Mouse (Mus musculus): ENCODE measurements at regions not wholly inside any gene's neighbourhood (a gene's known extent, or its start where the extent isn't known, plus 50 kb on each side); places are given as distances from the start of the nearest gene placed in this dataset.
A peak's percentile ranks its signal among the peaks of the same experiment; 100 is the strongest.

DNA sequence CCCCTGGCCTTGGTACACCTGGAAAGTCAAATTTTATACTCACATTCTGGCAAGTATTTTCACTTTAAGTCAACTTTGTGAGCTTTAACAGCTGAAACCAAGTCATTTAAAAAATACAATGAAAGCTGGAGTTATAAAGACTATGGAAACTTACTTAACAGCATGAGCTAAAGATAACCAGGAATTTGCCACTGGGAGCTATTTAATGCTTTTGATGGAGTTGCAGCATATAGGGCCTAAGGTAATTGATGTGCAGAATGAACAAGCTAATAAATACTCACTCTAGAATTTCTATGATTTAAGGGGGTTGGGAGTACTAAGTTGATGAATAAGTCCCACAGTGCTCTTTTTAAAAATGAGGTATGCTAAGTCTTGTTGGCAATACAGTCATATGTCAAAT is 463.5 kb upstream of the Dmac1 start:
- no peak for DNase-seq (ENCODE audit: low spot score in 2 of 2)

DNA sequence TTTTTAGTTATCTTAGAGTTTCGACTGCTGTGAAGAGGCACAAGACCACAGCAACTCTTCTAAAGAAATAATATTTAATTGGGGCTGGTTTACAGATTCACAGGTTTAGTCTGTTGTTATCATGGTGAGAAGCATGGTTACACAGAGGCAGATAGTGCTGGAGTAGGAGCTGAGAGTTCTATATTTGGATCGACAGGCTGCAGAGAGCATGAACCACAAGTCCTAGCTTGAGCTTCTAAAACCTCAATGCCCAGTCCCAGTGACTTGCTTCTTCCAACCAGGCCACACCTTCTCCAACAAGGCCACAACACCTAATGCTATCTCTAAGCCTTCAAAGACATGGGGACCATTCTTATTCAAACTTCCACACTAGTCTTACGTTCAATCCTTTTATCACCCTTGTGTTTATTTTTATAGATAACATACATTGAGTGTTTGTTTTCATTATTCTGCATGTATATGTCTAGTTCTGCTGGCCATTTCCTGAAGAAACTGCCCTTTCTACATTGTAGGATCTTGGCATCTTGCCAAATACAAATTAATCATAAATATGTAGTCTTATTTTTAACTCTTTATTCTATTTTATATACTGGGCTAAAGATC is 452.8 kb upstream of the Dmac1 start:
- no peak for DNase-seq (ENCODE audit: low spot score in 2 of 2)

DNA sequence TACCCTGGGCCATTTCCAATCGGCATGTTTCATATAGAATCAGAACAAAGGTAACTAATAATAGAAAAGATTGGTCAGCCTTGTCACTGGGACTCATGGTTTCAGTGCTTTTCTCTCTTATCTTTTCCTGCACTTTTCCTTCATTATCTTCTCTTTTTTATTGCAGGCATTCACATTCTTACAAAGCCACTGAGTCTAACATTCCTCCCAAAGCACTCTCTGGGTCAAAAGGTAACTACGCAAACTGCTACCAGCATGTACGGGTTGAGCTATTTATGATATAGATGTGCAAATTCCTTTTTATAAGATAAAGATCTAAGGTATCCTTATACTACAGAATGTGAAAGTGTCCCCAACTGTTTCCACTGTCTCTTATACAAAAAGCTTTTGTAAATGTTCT is 436.5 kb upstream of the Dmac1 start:
- no peak for DNase-seq (ENCODE audit: low spot score in 2 of 2)

DNA sequence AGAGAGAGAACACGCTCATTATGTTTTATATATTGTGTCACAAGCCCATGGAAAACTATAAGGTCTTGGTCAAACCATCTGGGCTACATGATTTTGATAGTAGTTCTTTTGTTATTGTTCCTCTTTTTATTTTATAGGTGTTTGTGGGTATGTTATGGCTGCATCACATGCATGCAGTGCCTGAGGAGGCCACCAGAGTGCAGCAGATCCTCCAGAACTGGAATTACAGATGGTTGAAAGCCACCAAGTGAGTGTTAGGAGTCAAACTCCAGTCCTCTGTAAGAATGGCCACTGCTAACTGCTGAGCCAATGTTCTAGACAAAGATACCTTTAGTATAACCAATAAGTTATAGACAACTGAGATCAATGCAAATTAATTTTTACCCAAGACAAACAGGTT is 435.9 kb upstream of the Dmac1 start:
- no peak for DNase-seq (ENCODE audit: low spot score in 2 of 2)

DNA sequence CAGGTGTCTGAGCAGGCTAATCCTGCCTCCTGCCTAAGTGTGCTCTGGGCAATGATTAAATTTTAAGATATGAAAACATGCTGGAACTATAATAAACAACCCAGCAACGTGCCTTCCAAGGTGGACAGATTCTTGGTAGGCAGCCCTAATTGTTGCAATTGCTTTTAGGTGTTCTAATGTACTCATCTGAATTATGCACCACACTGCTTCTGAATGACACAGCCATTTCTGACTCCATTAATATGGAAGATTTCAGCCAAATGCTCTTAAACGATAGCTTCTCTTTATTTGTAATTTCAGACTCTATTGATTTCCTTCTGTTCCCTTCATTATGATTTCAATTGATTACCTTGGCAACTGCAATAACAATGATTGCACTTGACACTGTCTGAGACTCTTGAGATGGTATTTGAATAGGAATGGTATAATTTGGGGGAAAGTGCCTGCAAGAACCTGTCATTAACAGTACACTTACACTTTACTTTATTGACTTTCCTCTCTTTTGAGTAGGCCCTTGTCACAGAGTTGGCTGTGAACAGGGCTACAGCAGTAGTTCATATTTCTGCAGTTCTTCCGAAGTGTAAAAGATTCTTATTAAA is 422.8 kb upstream of the Dmac1 start:
- DNase-seq (ENCODE audit: low spot score in 2 of 2) = no peak

DNA sequence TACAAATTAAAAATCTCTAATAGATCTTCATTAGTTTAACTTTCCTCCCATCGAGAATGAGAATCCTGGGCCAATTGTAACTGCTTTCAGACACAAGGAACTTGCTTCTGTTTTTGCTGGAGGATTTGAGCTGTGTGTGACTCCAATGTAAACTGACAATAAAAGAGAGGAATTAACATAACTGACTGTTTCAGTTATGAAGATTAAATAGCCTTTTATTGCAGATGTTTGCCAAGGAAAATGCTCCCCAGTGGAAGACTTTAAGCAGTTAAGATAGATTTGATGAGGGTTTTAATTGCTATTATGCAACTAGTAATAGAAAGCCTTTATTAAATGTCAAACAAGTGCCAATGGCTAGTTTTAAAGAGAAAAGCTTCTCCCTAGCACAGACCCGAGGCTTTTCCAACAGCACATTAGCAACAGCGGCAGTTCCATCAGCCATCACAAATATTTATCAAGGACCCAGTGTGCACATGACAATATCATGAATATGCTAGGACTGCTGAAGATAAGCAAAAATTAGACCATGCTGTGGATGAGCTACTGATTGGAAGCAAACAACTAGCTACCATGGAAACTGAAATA is 398.6 kb upstream of the Dmac1 start:
- no peak for DNase-seq (ENCODE audit: low spot score in 2 of 2)

DNA sequence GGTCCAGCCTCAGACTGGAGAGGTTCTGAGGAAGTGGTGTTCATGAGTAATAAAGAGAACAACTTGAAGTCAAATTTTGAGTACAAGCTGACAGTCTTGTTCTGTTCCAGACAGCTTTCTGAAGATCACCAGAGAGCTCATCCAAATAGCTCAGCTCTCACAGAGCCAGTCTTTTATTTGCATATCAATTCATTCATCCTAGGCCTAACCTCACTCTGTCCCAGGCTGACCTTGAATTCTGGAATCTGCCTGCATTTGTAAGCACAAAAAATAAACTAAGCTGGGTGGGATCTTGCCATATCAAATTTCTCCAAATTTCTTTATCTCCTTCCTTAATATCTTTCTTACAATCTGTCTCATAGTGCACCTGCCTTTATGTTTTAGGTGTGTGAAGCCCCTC is 362.9 kb upstream of the Dmac1 start:
- no peak for DNase-seq (ENCODE audit: low spot score in 2 of 2)

DNA sequence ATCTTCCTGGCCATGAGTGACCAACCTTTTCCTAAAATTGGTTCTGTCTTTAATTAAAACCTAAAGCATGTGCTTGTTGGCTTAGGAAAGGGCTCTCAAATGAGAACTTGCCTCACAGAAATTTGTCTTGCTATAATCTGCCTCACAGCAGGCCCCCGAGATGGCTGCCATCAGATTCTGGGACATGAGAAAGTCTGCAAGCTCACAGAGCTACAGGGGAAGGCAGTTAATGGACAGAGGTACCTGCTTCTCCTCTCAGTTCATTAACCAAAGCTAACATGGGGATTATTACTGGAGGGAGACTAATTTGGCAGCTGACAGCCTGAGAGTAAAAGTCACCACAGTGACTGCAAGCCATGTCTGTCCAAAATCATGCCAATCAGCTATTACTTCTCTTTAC is 358.5 kb upstream of the Dmac1 start:
- DNase-seq (ENCODE audit: low spot score in 2 of 2) = no peak

DNA sequence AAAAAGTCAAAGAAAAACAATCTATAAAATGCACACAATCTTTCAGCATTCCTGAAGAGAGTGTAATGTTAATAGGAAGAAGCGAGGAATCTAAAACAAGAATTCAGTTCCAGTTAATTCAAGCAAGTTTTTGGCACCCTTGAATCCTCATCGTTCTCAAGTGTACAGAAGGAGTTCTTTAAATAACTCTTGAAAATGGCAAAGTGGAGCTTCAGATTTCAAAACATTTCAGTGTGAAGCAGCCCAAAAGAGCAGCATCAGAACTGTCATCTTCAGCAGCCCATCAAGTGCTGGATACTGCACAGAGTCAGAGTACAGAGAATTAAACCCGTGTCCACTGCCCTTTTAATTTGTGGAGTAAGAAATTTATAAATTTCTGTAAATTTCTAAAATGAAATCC is 311.8 kb upstream of the Dmac1 start:
- peak; percentile 26 to 48 for DNase-seq (ENCODE audit: low spot score in 2 of 2)

DNA sequence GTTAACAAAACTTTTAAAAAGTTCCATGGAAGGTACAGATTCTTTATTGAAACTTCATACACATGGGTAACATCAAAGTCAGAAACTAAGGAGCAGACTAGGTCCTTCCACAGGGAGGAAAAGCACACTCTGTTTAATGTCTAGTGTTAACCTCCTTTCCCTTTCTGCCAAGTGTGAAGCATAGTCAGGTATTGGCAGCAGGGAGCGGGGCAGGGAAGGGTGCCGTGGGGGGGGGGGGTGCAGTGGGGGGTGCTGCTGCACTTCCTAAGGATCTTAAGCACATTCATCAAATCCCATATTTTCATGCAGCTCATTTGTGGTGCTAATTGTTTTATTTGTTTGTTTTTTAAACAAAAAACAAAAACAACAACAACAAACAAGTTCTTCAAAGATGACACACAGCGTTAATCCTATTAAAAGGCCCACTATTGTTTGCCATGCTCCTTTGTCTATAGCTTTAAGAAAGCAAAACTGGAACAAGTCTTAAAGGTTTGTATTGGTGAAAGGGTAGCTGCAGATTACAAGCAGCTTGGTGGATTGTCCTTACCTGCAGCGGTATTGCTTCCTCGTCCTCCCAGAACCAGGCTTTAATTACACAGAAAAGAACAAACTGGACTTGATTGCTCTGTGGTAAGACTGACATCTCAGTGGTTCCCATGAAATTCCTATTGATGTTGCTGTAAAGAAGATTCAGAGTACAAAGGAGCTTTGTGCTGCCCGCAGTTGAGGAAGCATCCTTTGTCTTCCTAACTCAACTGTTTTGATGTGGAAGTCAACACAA is 310.2 kb upstream of the Dmac1 start:
- no peak for DNase-seq (ENCODE audit: low spot score in 2 of 2)

DNA sequence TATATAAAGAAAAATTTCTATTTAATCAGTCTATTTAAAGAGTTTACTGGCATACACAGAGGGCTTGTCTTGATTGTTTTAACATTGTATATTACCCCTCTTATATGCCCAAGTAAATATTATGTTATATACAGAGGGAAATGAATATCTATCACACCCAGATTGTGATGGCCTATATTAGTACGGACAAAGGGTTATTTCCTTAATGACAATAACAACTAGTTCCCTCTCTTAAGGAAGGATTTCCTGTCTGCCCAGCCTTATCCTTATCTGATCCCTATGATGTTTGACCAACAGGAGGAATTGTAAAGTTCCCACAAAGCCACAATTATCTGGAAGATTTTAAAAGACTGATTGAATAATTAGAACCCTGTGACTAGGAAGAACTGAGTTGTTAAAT is 301.8 kb upstream of the Dmac1 start:
- DNase-seq (ENCODE audit: low spot score in 2 of 2) = no peak

DNA sequence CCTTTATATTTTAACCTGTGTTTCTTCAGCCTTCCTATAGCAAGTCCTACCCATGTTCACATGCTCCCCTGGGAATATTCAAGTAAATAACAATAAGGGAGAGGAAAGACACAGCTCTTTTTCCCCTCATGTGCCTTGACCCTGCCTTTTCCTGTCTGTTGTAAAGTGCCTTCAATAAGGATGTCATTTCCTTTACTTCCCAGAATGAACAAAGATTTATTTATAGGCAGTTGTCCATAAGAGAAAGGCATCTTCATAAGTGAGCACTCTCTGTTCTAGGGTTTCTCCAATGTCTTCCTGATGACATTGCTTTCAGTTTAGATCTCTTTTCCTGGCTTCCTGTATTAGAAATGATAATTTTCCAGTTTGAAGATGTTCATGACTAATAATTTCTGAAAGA is 294.5 kb upstream of the Dmac1 start:
- no peak for DNase-seq (ENCODE audit: low spot score in 2 of 2)

DNA sequence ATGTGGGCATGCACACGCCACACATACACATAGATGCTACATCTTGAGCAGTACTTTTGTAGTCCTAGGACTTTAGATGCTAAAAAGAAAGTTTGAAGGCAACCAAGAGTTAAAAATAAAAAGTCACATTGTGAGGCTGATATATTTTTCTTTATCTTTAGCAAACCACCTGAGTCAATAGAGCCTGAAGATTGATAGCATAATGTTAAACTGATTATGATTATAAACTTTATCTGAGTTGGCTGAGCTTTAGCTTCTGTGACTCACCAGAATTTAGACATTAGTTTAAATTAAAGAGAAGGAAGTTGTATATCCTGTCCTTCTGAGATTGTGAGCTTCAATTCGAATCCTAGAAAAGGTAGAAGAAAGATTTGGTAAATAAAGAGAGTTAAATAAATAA is 289.5 kb upstream of the Dmac1 start:
- DNase-seq (ENCODE audit: low spot score in 2 of 2) = no peak

DNA sequence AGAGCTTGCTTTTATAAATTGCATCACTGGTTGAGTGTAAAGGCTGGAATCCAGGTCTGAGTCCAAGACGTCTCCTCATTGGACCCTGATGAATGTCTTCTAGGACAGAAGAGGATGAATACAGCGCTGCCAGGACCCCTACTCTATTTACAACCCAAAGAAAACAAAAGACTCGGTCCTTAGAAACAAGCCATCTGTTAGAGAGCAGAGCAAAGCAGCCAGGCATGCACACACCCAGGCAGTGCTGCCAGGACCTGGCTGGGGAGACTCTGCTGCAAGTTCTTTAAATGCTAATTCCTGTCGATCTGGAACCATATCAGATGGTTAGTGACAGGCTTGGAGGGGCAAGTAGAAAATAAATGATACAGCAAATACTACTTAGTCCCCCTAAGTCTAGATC is 284.4 kb upstream of the Dmac1 start:
- peak; percentile 26 to 38 for DNase-seq (ENCODE audit: low spot score in 2 of 2)

DNA sequence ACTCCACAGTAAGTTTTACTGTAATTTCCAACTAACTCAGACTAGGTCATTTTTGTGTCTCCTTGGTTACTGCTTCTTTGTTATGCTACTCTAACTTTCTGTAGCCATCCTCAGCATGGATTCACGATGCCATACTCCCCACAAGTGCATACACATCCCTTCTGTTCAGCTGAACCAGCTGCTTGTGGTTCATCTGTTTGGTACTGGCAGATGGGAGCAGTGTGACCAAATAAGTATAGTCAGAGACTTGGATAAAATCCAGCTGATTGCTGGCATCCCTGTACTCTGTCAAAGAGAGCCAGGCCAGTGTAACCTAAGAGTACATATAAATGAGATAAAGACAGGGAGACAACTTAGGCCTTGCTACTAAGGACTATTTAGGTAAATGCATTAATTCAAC is 283.7 kb upstream of the Dmac1 start:
- peak; percentile 46 to 79 for DNase-seq (ENCODE audit: low spot score in 2 of 2)

DNA sequence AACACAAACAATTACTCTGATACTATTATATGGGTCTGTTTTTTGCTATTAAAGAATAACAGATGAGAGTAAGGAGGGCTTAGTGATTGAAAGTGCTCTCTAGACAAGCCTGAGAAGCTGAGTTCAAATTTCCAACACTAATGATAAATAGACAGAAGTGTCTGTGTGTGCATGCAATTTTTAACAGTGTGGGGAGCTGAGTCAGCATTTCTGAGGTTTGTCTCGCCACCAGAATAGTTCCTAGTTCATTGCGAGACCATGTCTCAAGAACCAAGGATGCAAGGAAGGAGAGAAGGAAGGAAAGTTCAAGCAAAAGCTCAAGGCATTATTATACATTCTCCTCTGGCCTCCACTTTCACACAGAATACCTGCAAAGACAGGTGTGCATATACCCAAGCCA is 259.7 kb upstream of the Dmac1 start:
- DNase-seq (ENCODE audit: low spot score in 2 of 2) = no peak

DNA sequence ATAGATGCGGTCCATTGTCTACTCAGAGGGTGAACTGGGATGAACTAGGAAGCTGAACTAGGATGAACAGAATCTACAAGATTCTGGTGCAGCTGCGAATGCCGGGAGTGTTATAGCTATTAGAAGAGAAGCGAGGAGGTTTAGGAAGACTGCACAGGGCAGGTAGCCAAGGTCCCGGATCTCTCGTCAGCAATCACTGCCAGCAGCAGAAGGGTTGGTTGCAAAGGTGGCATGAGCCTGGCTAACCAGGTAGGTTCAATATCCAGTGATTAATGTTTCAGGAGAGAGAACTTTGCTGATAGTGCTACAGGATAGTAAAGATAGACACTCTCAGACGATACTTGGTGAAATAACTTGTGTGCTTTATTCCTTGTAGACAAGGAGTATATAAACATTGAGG is 257.0 kb upstream of the Dmac1 start:
- DNase-seq (ENCODE audit: low spot score in 2 of 2) = no peak

DNA sequence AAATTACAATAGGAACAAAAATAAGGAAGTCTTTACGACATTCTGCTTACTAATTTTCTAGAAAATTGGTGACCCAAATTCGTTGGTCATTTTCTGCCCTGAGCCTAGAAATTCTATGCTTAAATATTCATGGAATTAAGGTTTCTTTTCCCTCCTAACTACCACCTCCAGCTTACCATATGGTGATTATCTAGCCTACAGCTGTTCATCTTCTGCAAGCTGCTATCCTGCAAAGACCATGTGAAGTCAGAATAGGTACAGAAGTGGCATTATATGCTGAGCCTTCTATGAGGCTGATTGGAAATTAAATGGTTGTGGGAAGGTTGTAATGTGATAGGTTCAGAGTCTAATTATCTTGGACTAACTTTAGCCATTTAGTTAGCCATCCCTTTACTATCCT is 251.5 kb upstream of the Dmac1 start:
- no peak for DNase-seq (ENCODE audit: low spot score in 2 of 2)

DNA sequence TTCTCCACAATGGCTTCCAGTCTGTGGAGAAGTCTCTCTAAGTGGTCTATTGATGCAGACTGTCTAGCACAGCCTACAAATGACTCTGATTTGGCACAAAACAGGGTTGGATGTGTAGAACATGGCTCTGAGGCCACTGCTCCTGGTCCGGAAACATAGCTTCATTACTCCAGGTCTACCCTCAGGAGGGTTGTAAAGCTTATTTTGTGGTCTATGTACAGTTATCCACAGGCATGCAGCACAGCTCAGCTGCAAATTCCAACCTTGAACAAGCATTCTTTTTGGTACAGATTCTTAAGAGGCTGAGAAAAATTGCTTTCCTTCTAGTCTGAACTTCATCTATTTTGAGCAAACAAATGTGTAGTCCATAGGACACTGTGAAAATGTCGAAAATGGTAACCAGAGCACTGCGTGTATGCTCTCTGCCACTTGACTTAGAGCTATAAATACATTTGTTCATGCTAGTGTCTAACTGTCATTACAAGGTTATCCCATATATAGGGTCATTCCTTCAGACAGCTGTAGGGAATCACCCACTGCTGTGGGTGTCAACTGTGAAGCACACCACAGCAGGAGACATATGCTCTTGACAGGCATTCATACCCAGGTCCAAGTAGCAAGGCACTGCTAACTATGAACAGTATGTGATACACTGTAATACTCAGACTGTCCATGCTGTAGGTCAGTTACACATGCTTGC is 239.5 kb upstream of the Dmac1 start:
- DNase-seq (ENCODE audit: low spot score in 2 of 2) = no peak
